Mouse (Mus musculus) kidney, postnatal 10 days (tissue): ENCODE measurements around the gene Cyp2t4.

Experiments
- DNase-seq: peaks from one replicate; pipeline ENCODE4 v3.0.0; 2021; ENCODE audit warnings: mixed read lengths

Cyp2t4 gene

GRCm38 (mm10) chr7:27189271-27189931 lies 35.9 kb downstream of the Cyp2t4 start:
- no peak for DNase-seq

GRCm38 (mm10) chr7:27192434-27192833 lies 38.9 kb downstream of the Cyp2t4 start:
- no peak for DNase-seq

GRCm38 (mm10) chr7:27193731-27194130 lies 40.2 kb downstream of the Cyp2t4 start:
- DNase-seq, result no peak

GRCm38 (mm10) chr7:27195681-27196611 lies 42.4 kb downstream of the Cyp2t4 start, which contains the start of the genes BC024978 and Snrpa:
TSS of gene BC024978 (plus strand) at chr7:27195781.
TSS of gene Snrpa (minus strand) at chr7:27196271.
- DNase-seq, result peak; percentile 97

- no peak for DNase-seq
Measured at GRCm38 (mm10) chr7:27197136-27197535, 43.6 kb downstream of the Cyp2t4 start.

DNA sequence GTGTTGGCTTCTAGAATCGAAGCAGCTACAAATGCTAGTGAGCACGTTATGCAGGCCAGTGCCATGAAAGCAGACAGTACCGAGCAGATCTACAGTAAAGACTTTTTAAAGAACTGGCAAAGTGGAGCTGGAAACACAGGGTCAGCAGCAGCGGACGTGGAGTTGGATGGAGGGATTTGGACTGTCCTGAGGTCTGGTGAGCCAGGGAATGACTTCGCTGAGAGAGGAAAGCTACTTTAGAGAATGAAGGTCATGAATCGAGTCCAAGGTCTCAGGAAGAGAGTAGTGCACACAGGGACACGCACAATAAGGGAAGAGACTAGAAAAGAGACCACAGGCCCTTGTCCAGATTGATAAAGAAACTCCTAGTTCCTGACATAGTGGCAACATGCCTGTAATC lies 44.1 kb downstream of the Cyp2t4 start:
- no peak for DNase-seq

- no peak for DNase-seq
Measured at GRCm38 (mm10) chr7:27198355-27198754, 44.8 kb downstream of the Cyp2t4 start.

DNA sequence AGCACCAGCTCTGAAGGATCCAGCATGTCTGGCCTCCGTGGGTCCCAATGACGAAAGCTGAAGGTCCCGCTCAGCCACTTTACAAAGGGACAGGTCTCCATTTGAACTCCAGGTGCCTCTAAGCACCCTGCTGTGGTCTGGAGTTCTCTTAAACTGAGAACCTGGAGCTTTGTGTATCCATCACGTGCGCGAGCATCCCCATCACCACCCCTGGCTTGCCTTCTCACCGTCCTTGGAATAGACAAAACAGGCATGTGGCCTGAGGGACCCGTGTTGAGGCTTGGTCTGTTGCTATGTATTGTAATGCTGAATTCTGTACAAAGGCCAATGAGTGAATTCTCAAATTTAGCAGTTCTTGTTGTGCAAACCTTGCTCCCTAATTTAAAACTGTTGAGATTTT lies 45.3 kb downstream of the Cyp2t4 start:
- DNase-seq, result no peak

GRCm38 (mm10) chr7:27203730-27204449 lies 50.4 kb downstream of the Cyp2t4 start:
- no peak for DNase-seq
